ENCODE assay signal across 8 mouse cellular contexts in genomic region chr5:126651367-126651766, GRCm38 (mm10).
DNase-seq lines count a peak whose midpoint lies in the region; ATAC-seq and TF ChIP-seq lines count a peak whose summit lies in the region.

No protein-coding gene starts in this region.

- TF ChIP-seq CTCF in heart, adult 2 months (IDR thresholded peaks at IDR 0.05): no peak

- no peak overlapping the region for H3K27ac ChIP-seq in heart, embryonic 12.5 days (ENCODE audit: poor library complexity, severe bottlenecking)
- H3K27ac ChIP-seq in heart, adult 2 months: no peak overlapping the region
- H3K27ac ChIP-seq in limb, embryonic 12.5 days: no peak overlapping the region

- no peaks in the 10 kb centered on the region for H3K27me3 ChIP-seq in heart, embryonic 12.5 days (replicated peaks)
- no peaks in the 10 kb centered on the region for H3K27me3 ChIP-seq in heart, adult 2 months (ENCODE audit: control insufficient read depth, insufficient read depth, low read length)
- H3K27me3 ChIP-seq in limb, embryonic 12.5 days: no peaks in the 10 kb centered on the region

- H3K79me2 ChIP-seq in heart, adult 2 months (replicated peaks; ENCODE audit: control insufficient read depth, insufficient read depth, low read length): no peaks in the 10 kb centered on the region

- no peak overlapping the region for H3K4me2 ChIP-seq in heart, embryonic 12.5 days
- no peak overlapping the region for H3K4me2 ChIP-seq in limb, embryonic 12.5 days

- H3K4me1 ChIP-seq in heart, embryonic 12.5 days (replicated peaks): no peaks in the 10 kb centered on the region; the same call in 1 of the 2 replicates
- H3K4me1 ChIP-seq in heart, adult 2 months (ENCODE audit: control insufficient read depth, insufficient read depth, low read length): no peaks in the 10 kb centered on the region
- no peaks in the 10 kb centered on the region for H3K4me1 ChIP-seq in limb, embryonic 12.5 days (replicated peaks)

- H3K9ac ChIP-seq in heart, embryonic 12.5 days: no peak overlapping the region
- H3K9ac ChIP-seq in heart, adult 2 months (ENCODE audit: low read depth, low read length): no peak overlapping the region
- H3K9ac ChIP-seq in limb, embryonic 12.5 days (replicated peaks): no peak overlapping the region

- H3K36me3 ChIP-seq in heart, embryonic 12.5 days: no peaks in the 10 kb centered on the region
- no peaks in the 10 kb centered on the region for H3K36me3 ChIP-seq in heart, adult 2 months (ENCODE audit: control insufficient read depth, insufficient read depth, low read length)
- H3K36me3 ChIP-seq in limb, embryonic 12.5 days: no peaks in the 10 kb centered on the region

- H3K4me3 ChIP-seq in heart, embryonic 12.5 days: no peak overlapping the region
- H3K4me3 ChIP-seq in heart, adult 2 months: no peak overlapping the region
- no peak overlapping the region for H3K4me3 ChIP-seq in limb, embryonic 12.5 days (replicated peaks)

- no peak for TF ChIP-seq EP300 in heart, adult 2 months (IDR thresholded peaks at IDR 0.05; ENCODE audit: insufficient read depth, low read depth, low read length)

- ATAC-seq in heart, embryonic 12.5 days (ENCODE audit: insufficient number of reproducible peaks, low FRiP score): peak; percentile 86
- ATAC-seq in limb, embryonic 12.5 days (ENCODE audit: insufficient number of reproducible peaks, insufficient read depth, low FRiP score, low TSS enrichment, low read depth): peak; percentile 78; the same call in 1 of the 2 replicates

- DNase-seq in heart, adult 2 months: no peak
- peak; percentile 72 for DNase-seq in ES-CJ7 (ENCODE audit: low read depth, low spot score)
- DNase-seq in embryo, embryonic 10.5 days (ENCODE audit: low spot score): peak; percentile 87
- no peak for DNase-seq in frontal cortex, adult 2 months (ENCODE audit: extremely low spot score in 1 of 2, low spot score in 1 of 2)
- DNase-seq in frontal cortex, postnatal 36 days (ENCODE audit: low spot score in 2 of 2): no peak
- no peak for DNase-seq in right cerebral cortex, postnatal 10 days (ENCODE audit: low spot score in 2 of 2)

- no peak for TF ChIP-seq POLR2A in heart, adult 2 months (IDR thresholded peaks at IDR 0.05; ENCODE audit: insufficient read depth, low read depth, low read length)

- H3K9me3 ChIP-seq in heart, embryonic 12.5 days (replicated peaks): no peaks in the 10 kb centered on the region; the same call in 1 of the 2 replicates
- H3K9me3 ChIP-seq in limb, embryonic 12.5 days: no peaks in the 10 kb centered on the region

- intact Hi-C loops in heart, adult 2 months (cut with DNase I): no loop called here

- 15% methylated on average over 3 of the region's 3 CpGs for WGBS in heart, embryonic 12.5 days
- 12% methylated on average over 3 of the region's 3 CpGs for WGBS in heart, adult 2 months
- 19% methylated on average over 3 of the region's 3 CpGs for WGBS in limb, embryonic 12.5 days

Comparison
In these comparisons a context has a peak if more than half of its experiments do, and no peak if none do; other contexts are left out.
1. DNase-seq: peak in ES-CJ7 (single experiment) and embryo, embryonic 10.5 days (single experiment); none in heart, adult 2 months (0 of 2), frontal cortex, adult 2 months (0 of 2), frontal cortex, postnatal 36 days (0 of 2) and right cerebral cortex, postnatal 10 days (0 of 2).